Comparison of ENCODE assay signal across 8 mouse cellular contexts in the genomic region with DNA sequence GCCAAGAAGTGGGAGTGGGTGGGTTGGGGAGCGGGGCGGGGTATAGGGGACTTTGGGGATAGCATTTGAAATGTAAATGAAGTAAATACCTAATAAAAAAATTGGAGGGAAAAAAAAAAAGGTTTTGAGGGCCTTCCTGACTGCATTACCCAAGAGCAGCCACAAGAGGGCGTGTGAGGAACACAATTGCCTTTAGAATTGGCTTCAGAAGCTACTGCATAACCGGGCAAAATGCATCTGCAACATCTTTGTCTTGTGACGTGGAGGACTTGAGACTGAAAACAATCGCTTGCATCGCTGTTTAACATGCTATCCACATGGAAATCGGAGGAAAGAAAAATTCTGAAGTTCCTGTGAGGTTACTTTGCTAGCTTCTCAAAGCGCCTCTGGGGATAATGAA.
DNase-seq lines count a peak whose midpoint lies in the region; ATAC-seq and TF ChIP-seq lines count a peak whose summit lies in the region.

No protein-coding gene starts in this region.

- peak; percentile 89 for ATAC-seq in forebrain, embryonic 15.5 days (replicated peaks)
- no peak for ATAC-seq in liver, embryonic 14.5 days (ENCODE audit: insufficient read depth)

- peak overlapping the region; percentile 25; the same call in 1 of the 2 replicates for H3K9ac ChIP-seq in forebrain, embryonic 15.5 days (replicated peaks)
- no peak overlapping the region for H3K9ac ChIP-seq in liver, embryonic 14.5 days (replicated peaks)

- H3K4me3 ChIP-seq in forebrain, embryonic 15.5 days: peak overlapping the region; percentile 23
- H3K4me3 ChIP-seq in liver, embryonic 14.5 days (ENCODE audit: insufficient read depth in 1 of 2, low read depth in 2 of 2, low read length in 2 of 2): no peak overlapping the region

- no peaks in the 10 kb centered on the region for H3K36me3 ChIP-seq in forebrain, embryonic 15.5 days
- no peaks in the 10 kb centered on the region for H3K36me3 ChIP-seq in liver, embryonic 14.5 days (replicated peaks; ENCODE audit: control insufficient read depth, insufficient read depth, low read depth)

- TF ChIP-seq EP300 in liver, embryonic 14.5 days (IDR thresholded peaks at IDR 0.05; ENCODE audit: low read depth): no peak

- H3K4me2 ChIP-seq in forebrain, embryonic 15.5 days (replicated peaks): peak overlapping the region; percentile 36
- H3K4me2 ChIP-seq in liver, embryonic 14.5 days (ENCODE audit: low read depth): no peak overlapping the region

- WGBS in forebrain, embryonic 15.5 days: 11% methylated on average over 9 of the region's 9 CpGs
- 14% methylated on average over 9 of the region's 9 CpGs for WGBS in liver, embryonic 14.5 days (ENCODE audit: insufficient replicate concordance)

- no peaks in the 10 kb centered on the region for H3K9me3 ChIP-seq in forebrain, embryonic 15.5 days
- no peaks in the 10 kb centered on the region for H3K9me3 ChIP-seq in liver, embryonic 14.5 days (ENCODE audit: control insufficient read depth, low read length)

- peak; percentile 11 for DNase-seq in ovary, postnatal 14 days (ENCODE audit: low spot score)
- DNase-seq in ovary, adult 18-20 months (ENCODE audit: low spot score): no peak
- peak; percentile 33 for DNase-seq in cerebellum, adult 11 months
- DNase-seq in kidney, postnatal 36 days: peak; percentile 4 to 63
- DNase-seq in liver, embryonic 14.5 days (ENCODE audit: low read depth in 3 of 3, low spot score in 3 of 3): peak in 2 of 3 experiments; percentile 1 to 2
- peak; percentile 67 for DNase-seq in right cerebral cortex, postnatal 14 days
- no peak for DNase-seq in gastrocnemius, adult 8-10 months (ENCODE audit: low spot score in 2 of 2)

- H3K4me1 ChIP-seq in forebrain, embryonic 15.5 days: no peaks in the 10 kb centered on the region
- no peaks in the 10 kb centered on the region for H3K4me1 ChIP-seq in liver, embryonic 14.5 days (replicated peaks; ENCODE audit: control insufficient read depth in 2 of 2, insufficient read depth in 2 of 2, low read length in 1 of 2)

- H3K27ac ChIP-seq in forebrain, embryonic 15.5 days (replicated peaks): peak overlapping the region; percentile 16; the same call in 1 of the 2 replicates
- no peak overlapping the region for H3K27ac ChIP-seq in liver, embryonic 14.5 days

- no peaks in the 10 kb centered on the region for H3K27me3 ChIP-seq in forebrain, embryonic 15.5 days
- H3K27me3 ChIP-seq in liver, embryonic 14.5 days (ENCODE audit: control insufficient read depth, insufficient read depth, low read length): no peaks in the 10 kb centered on the region

- TF ChIP-seq CTCF in liver, embryonic 14.5 days (IDR thresholded peaks at IDR 0.05; ENCODE audit: low read depth): peak; percentile 69

Comparison
In these comparisons a context has a peak if more than half of its experiments do, and no peak if none do; other contexts are left out.
1. DNase-seq: peak in ovary, postnatal 14 days (single experiment), cerebellum, adult 11 months (single experiment), kidney, postnatal 36 days (2 of 2), liver, embryonic 14.5 days (2 of 3) and right cerebral cortex, postnatal 14 days (single experiment); none in ovary, adult 18-20 months (single experiment) and gastrocnemius, adult 8-10 months (0 of 2).